Mouse (Mus musculus) bone marrow, adult 2 months (tissue): Measurements from ENCODE around the gene Tekt3. TPM values are rescaled to one million over a fixed set of nuclear protein-coding genes. Genes with fewer than 3 reads are reported as not detected.

Experiments used
- H3K27ac ChIP-seq: fragments of 200-500 bp; 2 replicates; pipeline ENCODE4 v1.5.1; 2012; ENCODE audit warnings: low read depth, mild to moderate bottlenecking, control low read depth, inconsistent platforms, low read length; ENCODE audit not compliant: control insufficient read depth, poor library complexity, insufficient read depth
- H3K4me1 ChIP-seq: fragments of 200-500 bp; 2 replicates; pipeline ENCODE4 v1.6.1; 2011; ENCODE audit warnings: low read length; ENCODE audit not compliant: control insufficient read depth, insufficient read depth
- H3K4me3 ChIP-seq: fragments of 200-500 bp; replicated peaks from 2 replicates; pipeline ENCODE3; 2011; ENCODE audit warnings: mild to moderate bottlenecking, low read depth, low read length, control low read depth; ENCODE audit not compliant: control insufficient read depth
- CTCF ChIP-seq: fragments of 200-500 bp; IDR thresholded peaks from 2 replicates; pipeline ENCODE4 v1.5.1; 2011; ENCODE audit warnings: low read length, control low read depth; ENCODE audit not compliant: control insufficient read depth, insufficient read depth
- POLR2A ChIP-seq: fragments of 200-500 bp; IDR thresholded peaks from 2 replicates; pipeline ENCODE4 v1.6.1; 2011; ENCODE audit warnings: low read depth, mild to moderate bottlenecking, control low read depth, low read length, borderline replicate concordance; ENCODE audit not compliant: control insufficient read depth
- WGBS: fragments of 180-500 bp; shearing (Covaris S2); methylation state at CpG from one replicate; pipeline ENCODE4 v1.1.7; 2018; 5-methylcytosine and 5-hydroxymethylcytosine counted together
- polyA plus RNA-seq: library from polyadenylated mRNA; stranded (reverse); fragments of >200 nt; gene quantifications from 2 replicates; pipeline ENCODE4 v1.2.4, GENCODE M21; 2011; ENCODE audit warnings: low replicate concordance; ENCODE audit not compliant: missing spikeins, insufficient read depth, insufficient read length

Gene Tekt3
- polyA plus RNA-seq, 1 experiment = not detected

- WGBS = 32% methylated on average over 3 of the region's 3 CpGs
- H3K4me3 ChIP-seq = no peak overlapping the region
- TF ChIP-seq CTCF (no peak), POLR2A (no peak)
- H3K27ac ChIP-seq = no peak overlapping the region
- no peaks in the 10 kb centered on the region for H3K4me1 ChIP-seq
These were observed 77.3 kb downstream of the Tekt3 start for GRCm38 (mm10) chr11:63138739-63139138.

GRCm38 (mm10) chr11:63142311-63142710 is 80.9 kb downstream of the Tekt3 start:
- TF ChIP-seq POLR2A = no peak
- no peak for TF ChIP-seq CTCF
- H3K4me3 ChIP-seq = no peak overlapping the region
- H3K27ac ChIP-seq = no peak overlapping the region
- no peaks in the 10 kb centered on the region for H3K4me1 ChIP-seq
- 78% methylated on average over 5 of the region's 5 CpGs for WGBS

- WGBS = 81% methylated on average over 4 of the region's 4 CpGs
- H3K4me3 ChIP-seq = no peak overlapping the region
- no peak overlapping the region for H3K27ac ChIP-seq
- no peaks in the 10 kb centered on the region for H3K4me1 ChIP-seq
- TF ChIP-seq CTCF (no peak), POLR2A (no peak)
These were observed 81.4 kb downstream of the Tekt3 start for GRCm38 (mm10) chr11:63142816-63143215.

GRCm38 (mm10) chr11:63143486-63143885 is 82.0 kb downstream of the Tekt3 start:
- no peak overlapping the region for H3K4me3 ChIP-seq
- WGBS = 76% methylated on average over 8 of the region's 8 CpGs
- no peaks in the 10 kb centered on the region for H3K4me1 ChIP-seq
- H3K27ac ChIP-seq = no peak overlapping the region
- TF ChIP-seq CTCF = no peak
- TF ChIP-seq POLR2A = no peak

Other genes with a start within 250 kb of the Tekt3 start
- gene Trim16, start 241.4 kb upstream of the Tekt3 start, polyA plus RNA-seq = 1.5 and 4.3 TPM in 2 replicates
- 0.79 and 2.5 TPM in 2 replicates for gene Fbxw10, start 214.6 kb upstream of the Tekt3 start, polyA plus RNA-seq
- 6.4 and 11.0 TPM in 2 replicates for gene Tvp23b, start 182.2 kb upstream of the Tekt3 start, polyA plus RNA-seq
- gene Cdrt4, start 110.5 kb upstream of the Tekt3 start, polyA plus RNA-seq = not detected in 2 replicates
- 2.7 and 4.2 TPM in 2 replicates for gene Pmp22, start 67.3 kb downstream of the Tekt3 start, polyA plus RNA-seq